Mouse (Mus musculus): ENCODE results near the gene Tspan5. TPM values are rescaled to one million over a fixed set of nuclear protein-coding genes. Genes with fewer than 3 reads are reported as not detected.

The Tspan5 gene
- polyA plus RNA-seq, 2 experiments, result 38.8 to 44.8 TPM

GRCm38 (mm10) chr3:138775926-138776715 lies 34.1 kb downstream of the Tspan5 start:
- WGBS, result 43% methylated on average over 7 of the region's 7 CpGs
- Histone ChIP-seq H3K4me1 (ENCODE audit: control insufficient read depth, insufficient read depth, low read length) (peaks cover 31% of the 10 kb centered on the region), H3K4me2 (replicated peaks; ENCODE audit: low read depth, low read length, severe bottlenecking) (no peak overlapping the region), H3K9ac (ENCODE audit: low read depth, low read length, severe bottlenecking) (no peak overlapping the region), H3K36me3 (ENCODE audit: control insufficient read depth, insufficient read depth, low read length) (no peaks in the 10 kb centered on the region), H3K27ac (replicated peaks; ENCODE audit: low read depth, low read length) (no peak overlapping the region), H3K9me3 (ENCODE audit: control insufficient read depth, low read length) (no peaks in the 10 kb centered on the region), H3K27me3 (ENCODE audit: control insufficient read depth, insufficient read depth, low read length) (no peaks in the 10 kb centered on the region), H3K4me3 (replicated peaks; ENCODE audit: low read length) (no peak overlapping the region)
- no peak for TF ChIP-seq POLR2A (IDR thresholded peaks at IDR 0.05; ENCODE audit: borderline replicate concordance, extremely low read depth, insufficient read depth, insufficient read length)
- DNase-seq (ENCODE audit: low spot score) (no peak), ATAC-seq (ENCODE audit: low FRiP score, low read depth) (no peak)

GRCm38 (mm10) chr3:138781492-138781891 lies 39.5 kb downstream of the Tspan5 start:
- H3K9ac ChIP-seq (ENCODE audit: low read depth, low read length, severe bottlenecking), result no peak overlapping the region
- no peak for TF ChIP-seq POLR2A (IDR thresholded peaks at IDR 0.05; ENCODE audit: borderline replicate concordance, extremely low read depth, insufficient read depth, insufficient read length)
- H3K4me2 ChIP-seq (replicated peaks; ENCODE audit: low read depth, low read length, severe bottlenecking), result no peak overlapping the region
- no peak overlapping the region for H3K4me3 ChIP-seq (replicated peaks; ENCODE audit: low read length)
- no peaks in the 10 kb centered on the region for H3K36me3 ChIP-seq (ENCODE audit: control insufficient read depth, insufficient read depth, low read length)
- H3K27ac ChIP-seq (replicated peaks; ENCODE audit: low read depth, low read length), result no peak overlapping the region
- no peaks in the 10 kb centered on the region for H3K27me3 ChIP-seq (ENCODE audit: control insufficient read depth, insufficient read depth, low read length)
- WGBS, result 63% methylated on average over 9 of the region's 9 CpGs
- no peaks in the 10 kb centered on the region for H3K9me3 ChIP-seq (ENCODE audit: control insufficient read depth, low read length)
- DNase-seq (ENCODE audit: low spot score), result no peak
- ATAC-seq (ENCODE audit: low FRiP score, low read depth), result no peak
- peaks cover 27% of the 10 kb centered on the region for H3K4me1 ChIP-seq (ENCODE audit: control insufficient read depth, insufficient read depth, low read length)

GRCm38 (mm10) chr3:138783859-138784640 lies 42.1 kb downstream of the Tspan5 start:
- Histone ChIP-seq H3K36me3 (ENCODE audit: control insufficient read depth, insufficient read depth, low read length) (no peaks in the 10 kb centered on the region), H3K4me2 (replicated peaks; ENCODE audit: low read depth, low read length, severe bottlenecking) (no peak overlapping the region), H3K4me1 (ENCODE audit: control insufficient read depth, insufficient read depth, low read length) (peaks cover 17% of the 10 kb centered on the region), H3K27ac (replicated peaks; ENCODE audit: low read depth, low read length) (no peak overlapping the region), H3K4me3 (replicated peaks; ENCODE audit: low read length) (no peak overlapping the region), H3K9me3 (ENCODE audit: control insufficient read depth, low read length) (no peaks in the 10 kb centered on the region), H3K9ac (ENCODE audit: low read depth, low read length, severe bottlenecking) (no peak overlapping the region), H3K27me3 (ENCODE audit: control insufficient read depth, insufficient read depth, low read length) (no peaks in the 10 kb centered on the region)
- ATAC-seq (ENCODE audit: low FRiP score, low read depth), result no peak
- no peak for TF ChIP-seq POLR2A (IDR thresholded peaks at IDR 0.05; ENCODE audit: borderline replicate concordance, extremely low read depth, insufficient read depth, insufficient read length)
- 78% methylated on average over 19 of the region's 19 CpGs for WGBS
- no peak for DNase-seq (ENCODE audit: low spot score)

GRCm38 (mm10) chr3:138784641-138785025 lies 42.6 kb downstream of the Tspan5 start:
- Histone ChIP-seq H3K9ac (ENCODE audit: low read depth, low read length, severe bottlenecking) (no peak overlapping the region), H3K36me3 (ENCODE audit: control insufficient read depth, insufficient read depth, low read length) (no peaks in the 10 kb centered on the region), H3K27me3 (ENCODE audit: control insufficient read depth, insufficient read depth, low read length) (no peaks in the 10 kb centered on the region), H3K27ac (replicated peaks; ENCODE audit: low read depth, low read length) (no peak overlapping the region), H3K4me1 (ENCODE audit: control insufficient read depth, insufficient read depth, low read length) (peaks cover 17% of the 10 kb centered on the region), H3K4me2 (replicated peaks; ENCODE audit: low read depth, low read length, severe bottlenecking) (no peak overlapping the region), H3K9me3 (ENCODE audit: control insufficient read depth, low read length) (no peaks in the 10 kb centered on the region), H3K4me3 (replicated peaks; ENCODE audit: low read length) (no peak overlapping the region)
- WGBS, result 86% methylated on average over 7 of the region's 7 CpGs
- no peak for TF ChIP-seq POLR2A (IDR thresholded peaks at IDR 0.05; ENCODE audit: borderline replicate concordance, extremely low read depth, insufficient read depth, insufficient read length)
- ATAC-seq (ENCODE audit: low FRiP score, low read depth) (no peak), DNase-seq (ENCODE audit: low spot score) (no peak)

- DNase-seq (ENCODE audit: low spot score), result no peak
- H3K4me2 ChIP-seq (replicated peaks; ENCODE audit: low read depth, low read length, severe bottlenecking), result no peak overlapping the region
- no peak for TF ChIP-seq POLR2A (IDR thresholded peaks at IDR 0.05; ENCODE audit: borderline replicate concordance, extremely low read depth, insufficient read depth, insufficient read length)
- H3K27ac ChIP-seq (replicated peaks; ENCODE audit: low read depth, low read length), result no peak overlapping the region
- H3K9ac ChIP-seq (ENCODE audit: low read depth, low read length, severe bottlenecking), result no peak overlapping the region
- no peaks in the 10 kb centered on the region for H3K9me3 ChIP-seq (ENCODE audit: control insufficient read depth, low read length)
- ATAC-seq (ENCODE audit: low FRiP score, low read depth), result no peak
- no peaks in the 10 kb centered on the region for H3K27me3 ChIP-seq (ENCODE audit: control insufficient read depth, insufficient read depth, low read length)
- H3K4me1 ChIP-seq (ENCODE audit: control insufficient read depth, insufficient read depth, low read length), result peaks cover 6% of the 10 kb centered on the region
- 87% methylated on average over 18 of the region's 18 CpGs for WGBS
- no peaks in the 10 kb centered on the region for H3K36me3 ChIP-seq (ENCODE audit: control insufficient read depth, insufficient read depth, low read length)
- no peak overlapping the region for H3K4me3 ChIP-seq (replicated peaks; ENCODE audit: low read length)
These were observed 45.9 kb downstream of the Tspan5 start for GRCm38 (mm10) chr3:138787758-138788488.
